Mouse (Mus musculus): Measurements from ENCODE around the gene Ablim1. TPM values are rescaled to one million over a fixed set of nuclear protein-coding genes. Genes with fewer than 3 reads are reported as not detected.

Ablim1 gene
- polyA plus RNA-seq, 1 experiment from 2014 or later, result 41.9 TPM

GRCm38 (mm10) chr19:57267531-57267930, 47.2 kb downstream of the Ablim1 start:
- H3K4me1 ChIP-seq, result peaks cover 62% of the 10 kb centered on the region
- WGBS, result 59% methylated on average over 5 of the region's 5 CpGs
- no peaks in the 10 kb centered on the region for H3K9me3 ChIP-seq
- H3K27me3 ChIP-seq (ENCODE audit: insufficient read depth, poor library complexity, severe bottlenecking), result no peaks in the 10 kb centered on the region
- no peak for DNase-seq (ENCODE audit: low spot score)
- no peak overlapping the region for H3K4me3 ChIP-seq
- 0 out of 2 replicates have a peak overlapping the region, but pooled peaks have one; percentile 16 for H3K27ac ChIP-seq
- H3K36me3 ChIP-seq, result no peaks in the 10 kb centered on the region

- Histone ChIP-seq H3K27ac (no peak overlapping the region), H3K4me3 (no peak overlapping the region), H3K4me1 (peaks cover 52% of the 10 kb centered on the region), H3K27me3 (ENCODE audit: insufficient read depth, poor library complexity, severe bottlenecking) (no peaks in the 10 kb centered on the region), H3K36me3 (no peaks in the 10 kb centered on the region), H3K9me3 (no peaks in the 10 kb centered on the region)
- no peak for DNase-seq (ENCODE audit: low spot score)
- WGBS, result 85% methylated on average over 10 of the region's 10 CpGs
These were observed 48.2 kb downstream of the Ablim1 start for GRCm38 (mm10) chr19:57266374-57267085.

GRCm38 (mm10) chr19:57264296-57264947, 50.3 kb downstream of the Ablim1 start:
- Histone ChIP-seq H3K4me3 (0 out of 2 replicates have a peak overlapping the region, but pooled peaks have one; percentile 5), H3K36me3 (no peaks in the 10 kb centered on the region), H3K9me3 (no peaks in the 10 kb centered on the region), H3K27ac (peak overlapping the region; percentile 64; the same call in 1 of the 2 replicates), H3K4me1 (peaks cover 31% of the 10 kb centered on the region), H3K27me3 (ENCODE audit: insufficient read depth, poor library complexity, severe bottlenecking) (no peaks in the 10 kb centered on the region)
- WGBS, result 37% methylated on average over 15 of the region's 15 CpGs
- DNase-seq (ENCODE audit: low spot score), result no peak

- Histone ChIP-seq H3K4me3 (no peak overlapping the region), H3K9me3 (no peaks in the 10 kb centered on the region), H3K27ac (no peak overlapping the region), H3K27me3 (ENCODE audit: insufficient read depth, poor library complexity, severe bottlenecking) (no peaks in the 10 kb centered on the region), H3K4me1 (peaks cover 29% of the 10 kb centered on the region), H3K36me3 (no peaks in the 10 kb centered on the region)
- no peak for DNase-seq (ENCODE audit: low spot score)
- 84% methylated on average over 11 of the region's 12 CpGs for WGBS
These were observed 56.9 kb downstream of the Ablim1 start for GRCm38 (mm10) chr19:57257801-57258200.

GRCm38 (mm10) chr19:57256666-57257065, 58.1 kb downstream of the Ablim1 start:
- WGBS, result 49% methylated on average over 9 of the region's 9 CpGs
- Histone ChIP-seq H3K4me3 (no peak overlapping the region), H3K27me3 (ENCODE audit: insufficient read depth, poor library complexity, severe bottlenecking) (no peaks in the 10 kb centered on the region), H3K27ac (peak overlapping the region; percentile 49), H3K36me3 (no peaks in the 10 kb centered on the region), H3K9me3 (no peaks in the 10 kb centered on the region), H3K4me1 (peaks cover 32% of the 10 kb centered on the region)
- DNase-seq (ENCODE audit: low spot score), result no peak

- Histone ChIP-seq H3K27me3 (ENCODE audit: insufficient read depth, poor library complexity, severe bottlenecking) (no peaks in the 10 kb centered on the region), H3K27ac (peak overlapping the region; percentile 32; the same call in 1 of the 2 replicates), H3K4me1 (peaks cover 32% of the 10 kb centered on the region), H3K9me3 (no peaks in the 10 kb centered on the region), H3K4me3 (no peak overlapping the region), H3K36me3 (no peaks in the 10 kb centered on the region)
- DNase-seq (ENCODE audit: low spot score), result no peak
- 64% methylated on average over 8 of the region's 8 CpGs for WGBS
These were observed 59.6 kb downstream of the Ablim1 start for GRCm38 (mm10) chr19:57255157-57255556.

GRCm38 (mm10) chr19:57252692-57253448, 61.8 kb downstream of the Ablim1 start:
- WGBS, result 64% methylated on average over 9 of the region's 9 CpGs
- peaks cover 28% of the 10 kb centered on the region for H3K4me1 ChIP-seq
- H3K27ac ChIP-seq, result 0 out of 2 replicates have a peak overlapping the region, but pooled peaks have one; percentile 11
- H3K4me3 ChIP-seq, result no peak overlapping the region
- H3K9me3 ChIP-seq, result no peaks in the 10 kb centered on the region
- H3K36me3 ChIP-seq, result no peaks in the 10 kb centered on the region
- no peak for DNase-seq (ENCODE audit: low spot score)
- no peaks in the 10 kb centered on the region for H3K27me3 ChIP-seq (ENCODE audit: insufficient read depth, poor library complexity, severe bottlenecking)

GRCm38 (mm10) chr19:57248781-57249180, 65.9 kb downstream of the Ablim1 start:
- no peak overlapping the region for H3K4me3 ChIP-seq
- no peaks in the 10 kb centered on the region for H3K27me3 ChIP-seq (ENCODE audit: insufficient read depth, poor library complexity, severe bottlenecking)
- H3K27ac ChIP-seq, result no peak overlapping the region
- no peaks in the 10 kb centered on the region for H3K36me3 ChIP-seq
- WGBS, result 83% methylated on average over 5 of the region's 5 CpGs
- DNase-seq (ENCODE audit: low spot score), result no peak
- H3K9me3 ChIP-seq, result no peaks in the 10 kb centered on the region
- peaks cover 17% of the 10 kb centered on the region for H3K4me1 ChIP-seq

GRCm38 (mm10) chr19:57247221-57247620, 67.5 kb downstream of the Ablim1 start:
- no peak overlapping the region for H3K4me3 ChIP-seq
- DNase-seq (ENCODE audit: low spot score), result no peak
- no peak overlapping the region; the same call in 1 of the 2 replicates for H3K27ac ChIP-seq
- no peaks in the 10 kb centered on the region for H3K9me3 ChIP-seq
- no peaks in the 10 kb centered on the region for H3K36me3 ChIP-seq
- no peaks in the 10 kb centered on the region for H3K27me3 ChIP-seq (ENCODE audit: insufficient read depth, poor library complexity, severe bottlenecking)
- WGBS, result 71% methylated on average over 8 of the region's 8 CpGs
- peaks cover 16% of the 10 kb centered on the region; the same call in 1 of the 2 replicates for H3K4me1 ChIP-seq

GRCm38 (mm10) chr19:57244281-57244680, 70.4 kb downstream of the Ablim1 start:
- H3K9me3 ChIP-seq, result no peaks in the 10 kb centered on the region
- no peaks in the 10 kb centered on the region for H3K36me3 ChIP-seq
- DNase-seq (ENCODE audit: low spot score), result no peak
- no peak overlapping the region for H3K27ac ChIP-seq
- no peak overlapping the region for H3K4me3 ChIP-seq
- H3K4me1 ChIP-seq, result peaks cover 24% of the 10 kb centered on the region
- H3K27me3 ChIP-seq (ENCODE audit: insufficient read depth, poor library complexity, severe bottlenecking), result no peaks in the 10 kb centered on the region
- WGBS, result 57% methylated on average over 7 of the region's 7 CpGs

GRCm38 (mm10) chr19:57243606-57244005, 71.1 kb downstream of the Ablim1 start:
- H3K27me3 ChIP-seq (ENCODE audit: insufficient read depth, poor library complexity, severe bottlenecking), result no peaks in the 10 kb centered on the region
- no peaks in the 10 kb centered on the region for H3K9me3 ChIP-seq
- peaks cover 25% of the 10 kb centered on the region for H3K4me1 ChIP-seq
- H3K4me3 ChIP-seq, result no peak overlapping the region
- H3K36me3 ChIP-seq, result no peaks in the 10 kb centered on the region
- H3K27ac ChIP-seq, result no peak overlapping the region
- 87% methylated on average over 8 of the region's 8 CpGs for WGBS
- no peak for DNase-seq (ENCODE audit: low spot score)

- 78% methylated on average over 12 of the region's 12 CpGs for WGBS
- Histone ChIP-seq H3K9me3 (no peaks in the 10 kb centered on the region), H3K4me1 (peaks cover 29% of the 10 kb centered on the region), H3K4me3 (no peak overlapping the region), H3K36me3 (no peaks in the 10 kb centered on the region), H3K27me3 (ENCODE audit: insufficient read depth, poor library complexity, severe bottlenecking) (no peaks in the 10 kb centered on the region), H3K27ac (no peak overlapping the region)
- no peak for DNase-seq (ENCODE audit: low spot score)
These were observed 71.5 kb downstream of the Ablim1 start for GRCm38 (mm10) chr19:57243191-57243590.
